Mouse (Mus musculus) adrenal gland (tissue): ENCODE results near the gene Arhgap17.

Source experiments
- intact Hi-C: fragments of 180-260 bp; cut with DNase I; formaldehyde crosslinking; loops from one replicate; pipeline ENCODE4 v1.15.1; 2025

Arhgap17 gene

DNA sequence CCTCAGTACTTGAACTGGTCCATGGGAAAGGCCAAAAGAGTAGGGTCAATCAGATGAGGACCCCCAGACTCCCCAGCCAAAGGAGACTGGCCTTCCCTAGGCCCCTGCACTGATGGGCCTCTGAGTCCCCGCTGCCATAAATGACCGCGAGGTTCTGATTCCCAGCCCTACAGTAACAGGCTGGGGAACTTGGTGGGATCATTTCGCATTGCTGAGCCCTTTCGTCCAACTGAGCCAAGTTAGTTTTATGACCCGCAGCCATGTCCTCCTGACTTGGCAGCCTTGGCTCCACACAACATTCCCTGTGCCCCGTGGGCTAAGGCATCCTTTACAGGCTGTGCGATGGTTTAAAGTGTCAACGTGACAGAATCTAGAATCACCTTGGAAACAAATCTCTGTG lies 985 bp upstream of the Arhgap17 start:
- intact Hi-C loops = no loop called here

DNA sequence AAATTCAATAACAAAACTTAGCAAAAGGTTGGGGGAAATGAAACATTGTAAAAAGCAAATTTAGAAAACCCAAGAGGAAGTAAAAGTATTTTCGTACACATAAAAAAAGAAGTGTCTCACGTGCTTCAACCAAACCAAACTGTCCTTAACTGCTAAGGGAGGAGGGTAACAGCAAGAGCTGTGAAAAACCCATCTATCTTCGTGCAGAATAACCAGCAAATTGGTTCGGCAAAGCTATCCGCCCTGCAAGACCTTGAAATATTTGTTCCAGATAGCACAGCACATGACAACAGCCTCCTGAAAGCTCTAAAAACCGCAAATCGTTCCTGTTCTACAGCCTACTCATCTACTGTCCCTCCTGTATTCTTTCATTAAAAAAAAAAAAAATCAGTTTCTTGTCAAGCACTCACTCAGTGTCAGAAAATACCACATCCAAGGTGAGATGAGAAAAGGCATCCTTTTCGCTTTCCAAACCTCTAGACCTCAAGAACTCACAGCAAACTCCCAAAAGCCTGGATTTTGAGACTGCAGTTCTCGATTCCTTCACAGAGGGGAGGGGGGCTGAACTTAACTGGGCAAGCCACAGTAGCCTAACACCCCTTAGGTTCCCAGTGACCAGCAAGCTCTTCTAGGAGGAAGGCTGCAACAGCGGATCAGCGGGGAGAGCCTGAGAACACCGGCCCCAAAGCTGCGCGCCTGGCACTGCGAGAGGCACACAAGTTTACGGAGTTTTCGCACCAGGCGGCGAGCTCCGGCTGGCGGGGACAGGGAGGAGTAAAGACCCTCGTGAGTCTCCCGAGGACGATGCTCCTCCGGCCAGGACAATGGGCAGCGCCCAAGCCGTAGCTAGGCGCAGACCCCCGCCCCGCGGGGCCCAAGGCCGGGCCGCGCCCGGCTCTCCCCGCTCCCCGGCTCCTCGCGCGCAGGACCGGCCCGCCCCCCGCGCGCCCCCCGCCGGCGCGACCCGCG lies 653 bp downstream of the Arhgap17 start:
- intact Hi-C loops = loop anchor here (5.0 kb wide), 1 partner anchor 37 kb away; no protein-coding TSS in a partner anchor

DNA sequence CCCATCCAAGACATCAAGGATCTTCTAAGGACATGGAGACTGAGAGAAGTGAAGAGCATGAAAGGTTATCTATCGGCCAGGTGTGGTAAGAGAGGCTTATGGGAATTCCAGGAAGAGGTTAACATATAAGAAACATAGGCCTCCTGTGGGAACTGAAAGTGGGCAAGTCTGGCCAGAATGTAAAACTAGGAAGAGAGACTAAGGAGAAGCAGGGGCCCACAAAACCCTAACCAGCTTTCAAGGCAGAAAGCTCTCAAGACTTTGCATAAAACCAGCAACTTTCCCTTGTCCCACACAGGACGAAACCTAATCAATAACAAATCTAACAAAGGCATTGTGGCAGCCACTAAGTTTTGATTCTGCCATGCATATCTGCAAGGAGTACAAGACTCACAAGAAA lies 1.5 kb downstream of the Arhgap17 start:
- intact Hi-C loops = loop anchor here (5.0 kb wide), 1 partner anchor 36 kb away; no protein-coding TSS in a partner anchor

DNA sequence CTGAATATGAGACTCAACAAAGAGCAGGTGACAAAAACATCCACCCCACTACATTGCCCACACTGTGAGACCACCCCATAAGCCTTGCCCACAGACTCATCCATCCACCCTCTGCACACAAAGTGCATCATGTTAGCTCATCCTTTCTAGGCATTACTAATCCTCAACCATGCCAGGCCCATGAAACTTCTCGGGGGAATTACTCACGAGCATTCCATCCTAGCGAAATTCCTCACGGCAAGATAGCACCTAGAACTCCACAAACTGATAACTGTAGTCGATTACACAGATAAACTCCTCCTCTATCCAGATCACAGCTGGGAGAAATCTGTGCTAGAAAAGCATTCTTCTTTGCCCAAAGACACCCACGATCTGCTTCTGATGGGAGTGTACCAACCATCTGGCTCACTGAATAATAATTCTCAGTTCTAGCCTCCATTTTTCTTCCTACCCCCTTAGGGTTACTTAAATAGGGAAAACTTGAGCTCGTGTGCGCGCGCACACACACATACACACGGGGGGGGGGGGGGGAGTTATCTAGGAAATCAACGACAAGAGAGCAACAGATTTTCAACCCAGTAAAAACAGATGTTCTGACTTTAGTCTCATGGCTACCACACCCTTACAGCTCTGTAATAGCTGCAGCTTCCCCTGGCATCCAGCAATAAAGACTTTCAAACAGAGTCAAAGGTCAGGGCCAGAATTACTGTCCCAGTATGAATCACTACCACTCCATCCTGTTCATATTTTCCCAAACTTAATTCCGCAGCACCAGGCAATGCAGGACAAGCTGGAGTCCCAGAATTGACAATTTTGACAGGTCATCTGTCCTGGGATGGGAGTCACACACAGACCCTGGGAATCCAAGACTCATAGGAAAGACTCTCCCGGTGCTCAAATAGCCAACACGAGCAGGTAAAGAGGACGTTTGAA lies 2.2 kb downstream of the Arhgap17 start:
- intact Hi-C loops = loop anchor here (5.0 kb wide), 1 partner anchor 35 kb away; no protein-coding TSS in a partner anchor

DNA sequence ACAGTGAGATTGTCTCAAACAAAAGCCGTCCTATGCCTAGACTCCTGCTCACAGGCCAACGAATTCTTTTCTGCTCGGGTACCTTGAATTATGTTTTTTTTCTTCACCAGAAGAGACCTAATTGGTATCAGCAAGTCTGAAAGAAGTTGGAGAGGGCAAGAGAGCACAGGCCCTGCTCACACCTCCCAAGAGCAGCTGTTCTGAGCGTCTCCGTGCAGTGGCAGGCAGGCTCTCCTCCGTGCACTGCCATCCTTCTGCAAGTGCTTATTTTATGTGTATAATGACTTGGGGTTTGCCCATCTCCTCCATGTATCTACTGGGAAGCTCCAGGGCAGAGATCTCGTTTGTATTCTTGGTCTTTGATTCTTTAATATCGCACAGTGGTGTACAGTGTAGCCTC lies 2.9 kb downstream of the Arhgap17 start:
- intact Hi-C loops = loop anchor here (5.0 kb wide), 1 partner anchor 35 kb away; no protein-coding TSS in a partner anchor

DNA sequence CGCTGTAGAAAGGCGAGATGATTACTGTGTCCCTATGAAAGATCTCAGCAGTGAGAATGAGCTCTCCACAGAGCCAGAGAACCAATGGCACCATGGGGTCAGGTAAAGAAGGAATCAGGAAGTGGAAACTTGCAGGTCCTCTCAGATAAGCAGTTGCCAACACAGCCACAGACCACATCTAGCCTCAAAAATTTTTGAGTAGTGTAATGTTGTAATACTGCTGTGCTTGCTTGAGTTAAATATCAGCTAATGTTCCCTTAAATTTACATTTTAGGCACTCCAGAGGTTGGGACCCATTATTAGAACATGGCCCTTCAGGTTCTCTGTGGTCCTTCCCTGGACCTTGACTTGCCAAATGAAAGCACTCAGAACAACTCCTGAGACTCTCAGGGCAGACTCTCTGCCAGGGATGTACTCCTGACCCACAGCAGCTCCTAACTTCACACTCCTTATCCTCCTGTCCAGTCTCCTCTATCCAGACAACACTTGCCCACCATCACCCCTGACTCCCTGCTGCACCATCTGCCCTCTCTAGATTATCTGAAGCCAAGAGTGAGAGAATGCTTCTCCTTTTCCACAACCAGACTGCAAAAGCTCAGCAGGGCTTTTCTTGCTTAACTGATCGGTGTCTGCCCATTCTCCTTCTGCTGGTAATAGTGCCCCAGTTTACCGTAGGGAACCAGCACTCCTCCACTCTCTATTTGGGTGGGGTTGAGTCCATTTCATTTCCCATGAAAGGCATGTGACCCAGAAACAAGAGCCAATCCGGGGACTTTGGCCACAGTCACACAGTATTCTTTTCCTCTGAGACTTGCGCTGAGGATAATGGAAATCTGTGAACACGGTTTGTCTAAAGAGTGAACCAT lies 3.6 kb downstream of the Arhgap17 start:
- intact Hi-C loops = loop anchor here (5.0 kb wide), 1 partner anchor 34 kb away; no protein-coding TSS in a partner anchor

DNA sequence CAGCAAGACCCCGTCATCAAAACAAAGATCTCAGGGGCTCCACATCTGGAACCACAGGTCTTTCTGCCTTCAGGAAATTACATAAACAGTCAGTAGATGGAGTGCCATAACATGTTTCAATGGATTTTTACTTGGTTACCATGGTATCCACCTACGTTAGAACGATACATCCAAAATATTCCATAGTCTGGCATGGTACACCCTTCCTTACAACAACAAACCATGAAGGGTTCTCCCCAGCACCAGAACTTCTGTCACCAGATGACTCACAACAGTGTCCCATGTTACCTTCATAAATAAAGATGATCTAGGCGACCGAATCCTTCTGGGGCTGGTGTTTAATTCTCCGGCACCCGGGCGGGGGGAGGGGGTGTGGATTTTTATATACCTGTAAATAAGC lies 5.7 kb downstream of the Arhgap17 start:
- intact Hi-C loops = no loop called here

DNA sequence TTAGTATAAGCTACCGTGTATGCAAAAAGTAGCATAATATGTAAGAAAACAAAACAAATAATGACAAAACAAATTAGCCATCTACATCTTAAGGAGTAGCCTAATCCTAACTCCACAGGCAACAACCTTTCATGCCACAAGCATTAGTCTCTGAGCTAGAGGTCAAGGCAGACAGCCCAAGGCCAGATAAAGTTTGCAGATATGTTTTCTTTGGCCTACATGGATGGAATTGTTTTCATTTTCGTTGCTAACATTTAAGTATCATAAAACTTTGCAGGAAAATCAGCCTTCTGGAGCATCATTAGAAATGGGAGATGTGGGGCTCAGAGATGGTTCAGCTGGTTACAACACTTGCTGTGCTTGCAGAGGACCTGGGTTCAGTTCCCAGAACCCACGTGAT lies 6.9 kb downstream of the Arhgap17 start:
- intact Hi-C loops = no loop called here

DNA sequence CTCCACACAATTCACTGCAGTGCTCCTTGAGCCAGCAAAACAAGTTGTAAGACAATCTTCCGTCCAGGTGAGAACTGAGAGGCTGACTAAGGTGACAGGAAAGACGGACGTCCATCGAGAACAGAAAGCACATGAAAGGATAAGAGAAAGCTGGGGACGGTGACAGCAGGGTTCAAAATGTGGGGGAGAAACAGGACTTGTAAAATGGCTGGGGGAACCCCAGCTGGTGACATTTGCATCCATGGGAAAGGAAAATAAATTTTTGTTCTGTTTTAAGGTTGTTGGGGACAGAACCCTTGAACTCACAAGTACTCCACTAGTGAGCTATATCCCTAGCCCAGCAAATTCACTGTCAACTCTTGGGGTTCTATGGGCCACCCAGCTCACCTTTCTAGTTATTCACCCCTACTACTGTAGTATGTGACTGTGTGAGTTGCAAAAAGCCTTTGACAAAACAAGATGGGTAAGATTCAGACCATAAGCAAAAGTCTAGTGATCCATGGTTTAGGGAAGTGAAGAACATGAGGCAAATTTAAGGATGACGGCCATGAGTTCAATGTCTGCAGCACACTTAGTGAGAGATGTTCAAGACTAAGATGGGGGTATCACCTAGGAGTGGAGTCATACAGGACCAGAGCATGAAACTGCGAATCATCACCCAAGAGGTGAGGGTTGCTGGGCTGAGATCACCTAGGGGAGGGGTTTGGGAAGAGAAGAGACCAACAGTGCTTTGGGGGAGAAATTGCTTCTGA lies 8.3 kb downstream of the Arhgap17 start:
- intact Hi-C loops = no loop called here

DNA sequence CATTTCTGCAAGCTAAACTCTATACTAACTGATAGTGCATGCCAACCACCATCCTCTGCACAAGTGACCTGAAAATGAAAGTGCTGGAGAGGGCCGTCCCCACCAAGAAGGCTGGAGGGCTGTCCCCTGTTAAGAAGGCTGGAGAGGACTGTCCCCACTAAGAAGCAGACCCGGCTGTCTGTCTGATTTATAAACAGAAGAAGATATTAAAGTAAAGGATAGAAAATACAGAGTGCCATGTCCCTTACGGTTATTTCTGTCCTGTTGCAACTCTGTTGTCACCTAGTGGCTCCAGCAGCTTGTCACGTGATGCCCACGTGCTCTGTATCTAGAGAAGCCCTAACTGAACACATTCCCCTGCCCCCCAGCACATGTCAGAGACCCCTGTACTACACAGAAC lies 9.5 kb downstream of the Arhgap17 start:
- intact Hi-C loops = no loop called here

DNA sequence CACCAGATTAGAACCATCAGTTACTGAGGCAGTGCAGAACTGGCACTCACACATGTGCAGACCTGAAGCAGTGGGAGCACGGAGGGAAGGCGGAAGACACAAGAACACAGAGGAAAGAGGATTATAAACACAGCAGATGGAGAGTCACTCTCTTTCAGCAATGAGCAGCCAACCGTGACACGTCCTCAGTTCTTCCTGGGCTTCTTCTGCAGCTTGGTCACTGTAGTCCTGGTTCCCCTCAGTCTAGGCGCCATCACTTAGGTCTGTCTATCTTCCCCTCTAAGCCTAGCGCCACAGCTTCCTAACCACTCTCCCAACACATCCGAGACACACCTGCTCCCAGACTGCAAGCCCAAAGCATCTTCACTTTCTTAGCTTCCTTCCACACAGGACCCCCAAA lies 10.6 kb downstream of the Arhgap17 start:
- intact Hi-C loops = no loop called here

DNA sequence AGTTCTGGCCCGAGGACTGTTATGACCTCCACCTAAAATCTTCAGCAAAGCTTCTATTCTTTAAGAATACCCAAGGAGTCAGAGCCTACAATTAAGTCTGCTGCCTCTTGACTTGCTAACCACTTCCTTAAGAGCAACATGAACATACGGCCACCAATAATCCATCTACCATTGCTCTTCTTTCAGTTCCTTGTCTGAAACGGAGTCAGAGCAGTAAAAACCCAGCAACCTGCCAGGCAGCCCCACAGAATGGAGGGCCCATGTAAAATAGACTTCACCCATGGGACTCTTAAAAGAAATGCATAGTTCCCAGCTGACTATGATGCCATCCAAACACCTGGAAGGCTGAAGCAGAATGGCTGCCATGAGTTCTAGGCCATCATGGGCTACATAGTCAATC lies 13.6 kb downstream of the Arhgap17 start:
- intact Hi-C loops = no loop called here

DNA sequence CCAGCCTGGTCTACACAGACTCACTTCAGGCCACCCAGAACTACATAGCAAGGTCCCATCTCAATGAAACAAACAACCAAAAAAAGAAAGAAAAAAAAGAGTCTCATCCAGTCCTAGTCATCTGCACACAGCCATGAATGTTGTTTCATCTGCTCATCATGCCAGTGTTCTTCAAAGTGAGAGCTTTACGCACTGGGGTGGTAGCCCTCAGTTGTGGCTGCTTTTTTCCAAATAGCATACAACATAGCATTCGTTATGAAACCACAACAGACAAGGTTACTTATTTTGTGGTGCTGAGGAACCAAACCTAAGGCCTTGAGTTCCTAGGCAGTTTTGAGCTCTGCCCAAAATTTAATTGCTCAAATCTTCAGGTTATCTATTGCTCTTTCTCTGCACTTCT lies 14.9 kb downstream of the Arhgap17 start:
- intact Hi-C loops = no loop called here

DNA sequence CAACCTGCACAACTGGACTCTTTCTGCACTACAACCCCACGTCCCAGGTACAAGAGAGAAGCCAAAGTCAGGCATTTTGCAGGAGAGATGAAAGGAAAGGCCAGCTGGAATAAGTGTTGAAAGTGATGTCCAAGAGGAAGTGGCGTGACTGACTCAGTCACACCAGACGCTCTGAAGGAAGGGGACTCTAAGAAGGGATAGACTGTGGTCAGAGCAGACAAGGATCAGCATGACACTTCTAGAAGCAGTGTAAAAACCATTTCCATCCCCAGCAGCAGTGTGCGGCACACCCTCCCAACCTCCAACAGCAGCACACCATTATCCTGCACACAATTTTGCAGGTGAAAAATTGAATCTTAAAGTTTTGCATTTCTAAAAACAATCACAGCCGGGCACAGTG lies 15.3 kb downstream of the Arhgap17 start:
- intact Hi-C loops = no loop called here

DNA sequence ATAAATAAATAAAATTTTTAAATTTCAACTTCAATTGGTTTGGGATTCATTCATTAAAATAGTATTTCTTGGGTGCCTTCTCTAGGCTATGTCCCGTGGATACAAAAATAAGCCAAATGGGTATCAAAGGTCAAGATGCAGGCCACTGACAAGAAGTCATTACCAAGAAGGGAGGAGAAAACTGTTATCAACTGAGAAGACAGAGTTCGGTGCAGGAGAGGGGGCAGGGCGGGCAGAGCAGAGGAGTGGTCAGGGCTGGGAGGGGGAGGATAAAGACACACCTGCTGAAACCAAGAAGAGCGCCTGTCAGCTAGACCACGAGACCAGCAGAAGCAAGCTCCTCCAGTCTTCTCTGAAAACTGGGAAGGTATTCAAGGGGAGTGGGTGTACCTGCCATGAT lies 15.8 kb downstream of the Arhgap17 start:
- intact Hi-C loops = no loop called here

DNA sequence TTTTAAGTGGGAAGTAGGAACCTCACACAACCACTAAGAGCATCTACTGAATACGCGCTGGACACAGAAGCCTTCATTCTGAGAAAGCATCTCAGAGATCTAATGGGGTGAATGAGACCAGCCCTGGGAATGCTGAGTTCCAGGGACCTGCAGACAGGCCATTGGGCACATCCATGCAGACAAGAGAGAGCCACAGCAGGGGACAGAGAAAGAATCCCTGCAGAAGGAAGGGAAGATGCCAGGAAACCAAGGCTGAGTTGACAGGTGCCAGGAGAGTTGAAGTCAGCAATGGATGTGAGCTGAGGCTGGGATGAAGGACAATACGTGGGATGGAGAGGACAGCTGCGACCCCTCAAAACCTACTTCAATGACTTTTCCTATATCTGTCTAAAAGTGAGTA lies 16.6 kb downstream of the Arhgap17 start:
- intact Hi-C loops = no loop called here

DNA sequence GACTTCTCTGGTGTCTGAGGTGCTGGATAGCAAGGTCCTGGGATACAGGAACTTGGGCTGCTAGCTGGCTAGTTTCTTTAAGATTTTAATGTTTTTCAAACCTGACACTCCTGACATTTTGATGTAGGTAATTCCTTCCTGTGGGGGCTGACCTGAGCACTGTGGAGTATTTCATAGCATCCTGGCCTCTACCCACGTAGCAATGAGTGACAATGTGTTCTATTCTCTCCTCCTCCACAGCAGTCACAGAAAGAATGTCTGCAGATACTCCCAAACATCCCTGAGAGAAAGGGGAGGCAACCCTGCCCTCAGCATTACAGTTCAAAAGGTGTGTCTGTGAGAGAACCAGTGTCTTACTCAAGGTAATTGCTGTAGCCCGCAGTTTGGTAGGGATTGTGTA lies 19.5 kb downstream of the Arhgap17 start:
- intact Hi-C loops = no loop called here

DNA sequence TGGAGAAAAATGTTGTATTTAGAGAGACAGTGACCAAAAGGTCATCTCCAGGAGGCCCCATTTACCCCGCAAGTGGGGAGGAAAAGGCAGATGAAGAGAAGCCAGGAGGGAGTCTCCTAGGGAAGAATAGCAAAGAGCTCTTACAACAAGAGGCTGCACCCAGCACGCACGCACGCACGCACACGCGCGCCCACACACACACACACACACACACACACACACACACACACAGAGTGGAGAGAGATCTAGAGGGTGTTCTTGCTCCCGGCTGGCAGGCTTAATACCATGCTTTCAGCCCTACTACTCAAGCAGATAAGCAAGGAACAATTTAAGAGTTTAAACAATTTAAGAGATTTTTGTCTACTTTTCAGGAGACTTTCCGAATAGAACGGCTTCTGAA lies 19.9 kb downstream of the Arhgap17 start:
- intact Hi-C loops = no loop called here

DNA sequence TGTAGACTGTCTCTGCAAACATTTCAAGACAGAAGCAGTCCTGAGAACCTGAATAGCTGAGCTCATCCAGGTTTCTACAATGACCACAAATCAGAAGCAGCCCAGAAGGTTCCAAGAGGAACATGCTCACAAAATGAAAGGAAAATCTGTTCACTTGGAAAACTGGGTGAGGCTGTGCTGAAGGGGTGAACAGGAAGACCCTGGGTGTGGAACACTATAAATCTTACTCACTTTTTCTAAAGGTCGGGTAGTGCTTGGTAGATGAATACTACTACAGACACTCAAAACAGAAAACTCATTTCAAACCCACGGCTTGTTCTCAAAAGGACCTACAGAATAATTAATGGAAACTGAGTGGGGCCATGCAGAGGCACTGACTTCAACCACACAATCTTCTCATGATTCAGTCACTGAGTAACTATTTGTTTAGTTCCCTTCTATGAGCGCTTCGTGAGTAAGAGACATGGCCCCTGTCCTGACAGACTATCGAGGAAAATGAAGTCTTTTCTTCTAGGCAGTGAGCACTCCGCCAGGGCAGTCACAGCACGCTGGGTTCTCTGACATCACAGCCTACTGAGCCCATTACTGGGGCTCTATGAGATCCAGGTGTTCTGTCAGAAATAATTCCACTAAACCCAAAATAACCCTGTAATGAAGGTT lies 23.0 kb downstream of the Arhgap17 start:
- intact Hi-C loops = no loop called here
